Mouse (Mus musculus): ENCODE measurements around the gene Prss57. TPM values are rescaled to one million over a fixed set of nuclear protein-coding genes. Genes with fewer than 3 reads are reported as not detected.

Prss57 gene
- polyA plus RNA-seq, 1 experiment from 2014 or later = not detected

GRCm38 (mm10) chr10:79781139-79781538, 9.6 kb downstream of the Prss57 start:
- no peak overlapping the region for H3K9ac ChIP-seq
- WGBS = 32% methylated on average over 21 of the region's 21 CpGs
- H3K27me3 ChIP-seq (ENCODE audit: insufficient read depth, low read length) = peaks cover 17% of the 10 kb centered on the region

DNA sequence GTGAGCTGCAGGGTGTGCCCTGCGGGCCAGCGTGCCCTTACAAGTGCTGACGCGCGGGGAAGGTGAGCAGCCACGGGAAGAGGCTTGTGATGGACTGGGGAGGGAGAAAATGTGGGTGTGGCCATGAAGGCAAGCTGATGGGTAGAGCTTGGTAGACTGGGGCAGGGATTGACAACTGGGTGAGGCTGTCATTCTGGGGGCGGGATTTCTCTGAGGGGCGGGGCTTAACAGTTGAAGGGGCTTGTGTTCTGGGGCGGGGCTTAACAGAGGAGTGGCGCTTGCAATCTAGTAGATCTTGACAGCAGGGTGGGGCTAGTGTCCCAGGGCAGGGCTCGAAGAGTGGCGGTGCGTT, 10.1 kb downstream of the Prss57 start:
- peak; percentile 5 for ATAC-seq (ENCODE audit: insufficient read depth)
- Histone ChIP-seq H3K27me3 (ENCODE audit: insufficient read depth, low read length) (peaks cover 17% of the 10 kb centered on the region), H3K4me3 (ENCODE audit: low read depth, low read length) (peak overlapping the region; percentile 39)

More at GRCm38 (mm10) chr10:79781139-79781538, 9.6 kb downstream of the Prss57 start:
- TF ChIP-seq CTCF (IDR thresholded peaks at IDR 0.05; ENCODE audit: low read depth) = no peak
- ATAC-seq (ENCODE audit: insufficient read depth) = no peak
- Histone ChIP-seq H3K36me3 (ENCODE audit: insufficient read depth) (no peaks in the 10 kb centered on the region), H3K9me3 (ENCODE audit: low read depth, low read length) (no peaks in the 10 kb centered on the region), H3K4me1 (ENCODE audit: insufficient read depth) (peaks cover 11% of the 10 kb centered on the region), H3K4me3 (ENCODE audit: low read depth, low read length) (peak overlapping the region; percentile 39), H3K27ac (ENCODE audit: low read depth) (no peak overlapping the region), H3K4me2 (peak overlapping the region; percentile 83)
- DNase-seq = no peak

GRCm38 (mm10) chr10:79779784-79780663, 10.7 kb downstream of the Prss57 start:
- TF ChIP-seq CTCF (IDR thresholded peaks at IDR 0.05; ENCODE audit: low read depth) = peak; percentile 90
- Histone ChIP-seq H3K4me3 (ENCODE audit: low read depth, low read length) (peak overlapping the region; percentile 39), H3K27ac (ENCODE audit: low read depth) (peak overlapping the region; percentile 36; the same call in 1 of the 2 replicates), H3K27me3 (ENCODE audit: insufficient read depth, low read length) (peaks cover 17% of the 10 kb centered on the region), H3K36me3 (ENCODE audit: insufficient read depth) (no peaks in the 10 kb centered on the region), H3K9ac (no peak overlapping the region), H3K9me3 (ENCODE audit: low read depth, low read length) (no peaks in the 10 kb centered on the region; the same call in 1 of the 2 replicates), H3K4me2 (peak overlapping the region; percentile 83), H3K4me1 (ENCODE audit: insufficient read depth) (peaks cover 11% of the 10 kb centered on the region)
- 2% methylated on average over 55 of the region's 55 CpGs for WGBS
- DNase-seq = peak; percentile 96
- peak; percentile 87 for ATAC-seq (ENCODE audit: insufficient read depth)

More for the DNA sequence above, 10.1 kb downstream of the Prss57 start:
- H3K9me3 ChIP-seq (ENCODE audit: low read depth, low read length) = no peaks in the 10 kb centered on the region
- TF ChIP-seq CTCF (IDR thresholded peaks at IDR 0.05; ENCODE audit: low read depth) = no peak
- H3K4me2 ChIP-seq = peak overlapping the region; percentile 83
- DNase-seq = peak; percentile 57
- peaks cover 11% of the 10 kb centered on the region for H3K4me1 ChIP-seq (ENCODE audit: insufficient read depth)
- H3K36me3 ChIP-seq (ENCODE audit: insufficient read depth) = no peaks in the 10 kb centered on the region
- 2% methylated on average over 13 of the region's 13 CpGs for WGBS
- no peak overlapping the region for H3K9ac ChIP-seq
- H3K27ac ChIP-seq (ENCODE audit: low read depth) = peak overlapping the region; percentile 36; the same call in 1 of the 2 replicates

GRCm38 (mm10) chr10:79779193-79779592, 11.6 kb downstream of the Prss57 start:
- Histone ChIP-seq H3K4me3 (ENCODE audit: low read depth, low read length) (no peak overlapping the region), H3K9ac (no peak overlapping the region), H3K36me3 (ENCODE audit: insufficient read depth) (no peaks in the 10 kb centered on the region), H3K27ac (ENCODE audit: low read depth) (no peak overlapping the region), H3K4me1 (ENCODE audit: insufficient read depth) (peaks cover 11% of the 10 kb centered on the region), H3K9me3 (ENCODE audit: low read depth, low read length) (no peaks in the 10 kb centered on the region; the same call in 1 of the 2 replicates), H3K4me2 (no peak overlapping the region), H3K27me3 (ENCODE audit: insufficient read depth, low read length) (peaks cover 12% of the 10 kb centered on the region)
- TF ChIP-seq CTCF (IDR thresholded peaks at IDR 0.05; ENCODE audit: low read depth) = no peak
- no peak for DNase-seq
- WGBS = 24% methylated on average over 2 of the region's 2 CpGs
- no peak for ATAC-seq (ENCODE audit: insufficient read depth)

GRCm38 (mm10) chr10:79778006-79778405, 12.8 kb downstream of the Prss57 start:
- ATAC-seq (ENCODE audit: insufficient read depth) (peak; percentile 15; the same call in 1 of the 2 replicates), DNase-seq (peak; percentile 81)
- Histone ChIP-seq H3K4me3 (ENCODE audit: low read depth, low read length) (peak overlapping the region; percentile 50), H3K9ac (peak overlapping the region; percentile 67), H3K4me2 (peak overlapping the region; percentile 83), H3K36me3 (ENCODE audit: insufficient read depth) (no peaks in the 10 kb centered on the region), H3K27me3 (ENCODE audit: insufficient read depth, low read length) (peaks cover 12% of the 10 kb centered on the region), H3K4me1 (ENCODE audit: insufficient read depth) (peaks cover 11% of the 10 kb centered on the region), H3K27ac (ENCODE audit: low read depth) (peak overlapping the region; percentile 60; the same call in 1 of the 2 replicates), H3K9me3 (ENCODE audit: low read depth, low read length) (no peaks in the 10 kb centered on the region; the same call in 1 of the 2 replicates)
- WGBS = 8% methylated on average over 15 of the region's 15 CpGs
- no peak for TF ChIP-seq CTCF (IDR thresholded peaks at IDR 0.05; ENCODE audit: low read depth)

DNA sequence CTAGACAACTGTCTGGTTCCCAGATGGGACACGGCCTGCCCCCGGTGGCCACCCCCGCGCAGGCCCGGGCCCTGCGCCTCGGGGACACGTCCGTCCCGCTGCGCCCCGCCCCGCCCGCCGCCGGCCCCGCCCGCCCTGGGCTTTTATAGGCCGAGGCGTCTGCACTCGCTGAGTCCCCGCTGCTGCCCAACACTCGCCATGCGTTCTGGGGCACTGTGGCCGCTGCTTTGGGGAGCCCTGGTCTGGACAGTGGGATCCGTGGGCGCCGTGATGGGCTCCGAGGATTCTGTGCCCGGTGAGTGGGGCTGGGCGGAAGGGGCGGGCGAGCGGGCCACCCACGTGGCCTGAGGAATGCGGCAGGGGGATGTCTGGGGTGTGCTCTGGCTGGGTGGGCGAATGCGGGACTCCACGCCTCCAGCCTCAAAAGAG, 13.6 kb downstream of the Prss57 start, which contains the start of gene Fstl3:
Gene Fstl3, plus strand, starts transcription at position 170 of the 429 bp plus-strand sequence.
- Histone ChIP-seq H3K9ac (peak within 1 kb of the TSS; percentile 67), H3K9me3 (ENCODE audit: low read depth, low read length) (no peaks in the 10 kb centered on the region; the same call in 1 of the 2 replicates), H3K4me1 (ENCODE audit: insufficient read depth) (peaks cover 11% of the 10 kb centered on the region), H3K4me3 (ENCODE audit: low read depth, low read length) (peak within 1 kb of the TSS; percentile 50), H3K36me3 (ENCODE audit: insufficient read depth) (no peaks in the 10 kb centered on the region), H3K27me3 (ENCODE audit: insufficient read depth, low read length) (peaks cover 12% of the 10 kb centered on the region; the same call in 1 of the 2 replicates), H3K27ac (ENCODE audit: low read depth) (peak within 1 kb of the TSS; percentile 60), H3K4me2 (peak within 1 kb of the TSS; percentile 83)
- 1% methylated on average over 39 of the region's 39 CpGs for WGBS
- DNase-seq = peak; percentile 70
- ATAC-seq (ENCODE audit: insufficient read depth) = no peak
- TF ChIP-seq CTCF (IDR thresholded peaks at IDR 0.05; ENCODE audit: low read depth) = no peak

All from lung, embryonic 14.5 days (tissue).